Mouse (Mus musculus) hematopoietic stem cell, adult 5-6 weeks (primary cell): ENCODE measurements around the gene Apopt1. TPM values are rescaled to one million over a fixed set of nuclear protein-coding genes. Genes with fewer than 3 reads are reported as not detected.

Experiments
- ATAC-seq, 2 experiments: fragments of 125-278 bp in 1 of 2; replicated peaks in 1 of 2; 2 replicates each; pipeline ENCODE4 v1.8.0; 2016 to 2017; ENCODE audit warnings: inconsistent platforms in 2 of 2, mild to moderate bottlenecking in 2 of 2, moderate number of reproducible peaks in 2 of 2, low read depth in 1 of 2, moderate TSS enrichment in 1 of 2; ENCODE audit not compliant: low FRiP score in 2 of 2, poor library complexity in 2 of 2, severe bottlenecking in 2 of 2, insufficient read depth in 1 of 2, low TSS enrichment in 1 of 2
- total RNA-seq: library from RNA; stranded (forward); fragments of 172-1452, 232-1000 nt; gene quantifications from 2 replicates; pipeline ENCODE4 v1.2.3, GENCODE M21; 2017

Gene Apopt1
- total RNA-seq, 1 experiment from 2014 or later, result 58.3 TPM

- peak; percentile 65 to 77 for ATAC-seq
Measured at GRCm38 (mm10) chr12:111677882-111678669, 35.0 kb upstream of the Apopt1 start, which contains the start of gene Trmt61a. Gene Trmt61a (plus strand): TSS chr12:111678105.

DNA sequence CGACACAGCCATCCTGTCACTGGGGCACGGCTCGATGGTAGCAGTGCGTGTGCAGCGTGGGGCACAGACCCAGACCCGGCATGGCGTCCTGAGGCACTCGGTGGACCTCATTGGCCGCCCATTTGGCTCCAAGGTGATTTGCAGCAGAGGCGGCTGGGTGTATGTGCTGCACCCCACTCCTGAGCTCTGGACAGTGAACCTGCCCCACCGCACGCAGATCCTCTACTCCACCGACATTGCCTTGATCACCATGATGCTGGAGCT is 34.5 kb upstream of the Apopt1 start:
- no peak for ATAC-seq

DNA sequence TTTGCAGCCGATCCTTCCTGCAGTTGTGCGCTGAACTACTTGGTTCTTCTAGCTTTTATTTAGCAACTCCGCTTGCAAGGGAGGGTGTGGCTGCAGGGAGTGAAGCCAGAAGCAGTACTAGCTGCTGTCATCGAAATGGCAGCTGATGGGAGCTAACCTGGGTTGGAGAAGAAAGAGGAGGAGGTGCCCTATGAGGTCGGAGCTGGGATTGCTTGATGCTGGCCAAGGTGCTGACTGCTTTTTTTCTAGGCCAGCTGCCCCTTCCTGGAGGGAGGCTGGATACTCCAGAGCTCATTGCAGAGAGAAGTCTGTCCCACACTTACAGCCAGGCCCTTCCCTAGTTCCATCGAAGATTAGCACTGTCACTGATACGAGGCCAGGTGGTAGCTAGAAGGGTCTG is 34.1 kb upstream of the Apopt1 start:
- ATAC-seq, result no peak

DNA sequence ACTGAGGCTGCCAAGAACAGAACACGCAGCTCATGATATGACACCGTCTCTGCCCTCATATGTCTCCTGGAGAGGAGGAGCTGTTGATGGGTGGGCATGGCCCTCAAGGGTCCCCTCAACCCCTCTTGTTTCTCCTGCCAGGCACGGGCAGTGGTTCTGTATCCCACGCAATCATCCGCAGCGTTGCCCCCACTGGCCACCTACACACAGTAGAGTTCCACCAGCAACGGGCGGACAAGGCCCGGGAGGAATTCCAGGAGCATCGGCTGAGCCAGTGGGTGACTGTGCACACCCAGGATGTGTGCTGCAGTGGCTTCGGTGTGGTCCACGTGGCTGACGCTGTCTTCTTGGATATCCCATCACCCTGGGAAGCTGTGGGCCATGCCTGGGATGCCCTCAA is 32.4 kb upstream of the Apopt1 start:
- no peak for ATAC-seq

GRCm38 (mm10) chr12:111681305-111681704 is 31.8 kb upstream of the Apopt1 start:
- ATAC-seq, result no peak

- no peak for ATAC-seq
Measured at GRCm38 (mm10) chr12:111682003-111682402, 31.1 kb upstream of the Apopt1 start.

- ATAC-seq, result no peak
Measured at GRCm38 (mm10) chr12:111682806-111683205, 30.3 kb upstream of the Apopt1 start.

GRCm38 (mm10) chr12:111686390-111686789 is 26.7 kb upstream of the Apopt1 start:
- ATAC-seq, result no peak

GRCm38 (mm10) chr12:111687350-111688068 is 25.6 kb upstream of the Apopt1 start:
- ATAC-seq, result no peak

GRCm38 (mm10) chr12:111688069-111688428 is 25.0 kb upstream of the Apopt1 start:
- ATAC-seq, result no peak

DNA sequence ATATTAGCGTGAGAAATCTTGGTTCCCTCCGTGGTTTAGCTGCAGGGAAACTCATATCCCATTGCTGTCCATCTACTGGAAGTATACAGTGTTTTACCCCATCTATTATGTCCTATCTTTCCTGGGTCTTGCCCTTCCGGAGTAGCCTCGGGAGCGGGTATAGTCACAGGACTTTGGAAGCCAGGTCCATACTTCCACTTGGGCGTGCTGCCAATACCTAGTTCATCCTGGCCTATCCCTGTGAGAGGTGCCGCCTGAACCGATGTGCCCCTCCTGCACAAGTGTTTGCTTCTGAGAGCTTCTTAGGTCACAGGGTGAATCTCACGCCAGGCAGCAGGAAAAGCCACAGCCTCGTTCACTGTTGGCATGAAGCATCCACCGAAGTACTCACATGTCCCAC is 23.6 kb upstream of the Apopt1 start:
- no peak for ATAC-seq

GRCm38 (mm10) chr12:111691346-111691872 is 21.7 kb upstream of the Apopt1 start:
- peak; percentile 74 to 84 for ATAC-seq

DNA sequence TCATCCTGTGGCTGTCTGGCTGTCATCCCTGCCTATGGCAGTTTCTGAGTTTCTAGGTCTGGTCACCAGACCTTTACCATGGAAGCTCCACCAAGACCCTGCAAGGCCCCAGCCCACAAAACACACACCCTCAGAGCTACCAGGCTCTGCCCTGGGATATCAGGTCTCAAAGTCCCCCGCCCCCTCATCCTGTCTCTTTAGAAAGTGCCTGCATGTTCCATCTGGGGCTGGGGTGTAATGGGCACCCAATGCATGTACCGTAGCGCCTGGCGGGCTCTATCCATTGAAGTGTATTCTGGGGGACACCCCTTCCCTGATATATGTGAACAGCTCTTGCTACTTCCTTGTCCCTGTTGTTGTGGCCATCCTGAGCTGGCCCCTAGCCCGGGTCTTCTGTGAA is 20.2 kb upstream of the Apopt1 start:
- ATAC-seq, result no peak

- no peak for ATAC-seq
Measured at GRCm38 (mm10) chr12:111693341-111694270, 19.5 kb upstream of the Apopt1 start.

DNA sequence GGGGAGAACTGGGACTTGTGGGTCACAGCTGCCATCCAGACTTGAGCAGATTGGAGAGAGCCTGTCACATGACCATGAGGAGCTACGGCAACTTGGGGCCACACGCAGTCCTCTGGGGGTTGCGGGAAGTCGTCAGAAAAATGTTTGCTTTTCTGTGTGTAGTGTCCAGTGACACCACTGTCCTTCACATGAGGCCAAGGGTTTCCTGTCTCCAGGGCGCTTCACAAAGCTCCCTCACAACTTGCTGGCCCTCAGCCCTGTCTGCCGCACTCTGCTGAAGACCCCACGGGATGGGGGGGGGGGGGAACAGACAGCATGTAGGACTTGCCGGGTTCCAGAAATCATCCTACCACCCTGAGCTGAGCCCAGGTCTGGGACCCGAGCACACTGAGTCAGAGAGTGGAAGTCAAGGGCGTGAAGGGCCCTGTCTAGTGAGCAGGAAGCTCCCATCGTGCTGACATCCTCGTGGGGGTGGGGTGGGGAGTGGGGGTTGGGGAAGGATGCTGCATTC is 18.7 kb upstream of the Apopt1 start:
- no peak for ATAC-seq

DNA sequence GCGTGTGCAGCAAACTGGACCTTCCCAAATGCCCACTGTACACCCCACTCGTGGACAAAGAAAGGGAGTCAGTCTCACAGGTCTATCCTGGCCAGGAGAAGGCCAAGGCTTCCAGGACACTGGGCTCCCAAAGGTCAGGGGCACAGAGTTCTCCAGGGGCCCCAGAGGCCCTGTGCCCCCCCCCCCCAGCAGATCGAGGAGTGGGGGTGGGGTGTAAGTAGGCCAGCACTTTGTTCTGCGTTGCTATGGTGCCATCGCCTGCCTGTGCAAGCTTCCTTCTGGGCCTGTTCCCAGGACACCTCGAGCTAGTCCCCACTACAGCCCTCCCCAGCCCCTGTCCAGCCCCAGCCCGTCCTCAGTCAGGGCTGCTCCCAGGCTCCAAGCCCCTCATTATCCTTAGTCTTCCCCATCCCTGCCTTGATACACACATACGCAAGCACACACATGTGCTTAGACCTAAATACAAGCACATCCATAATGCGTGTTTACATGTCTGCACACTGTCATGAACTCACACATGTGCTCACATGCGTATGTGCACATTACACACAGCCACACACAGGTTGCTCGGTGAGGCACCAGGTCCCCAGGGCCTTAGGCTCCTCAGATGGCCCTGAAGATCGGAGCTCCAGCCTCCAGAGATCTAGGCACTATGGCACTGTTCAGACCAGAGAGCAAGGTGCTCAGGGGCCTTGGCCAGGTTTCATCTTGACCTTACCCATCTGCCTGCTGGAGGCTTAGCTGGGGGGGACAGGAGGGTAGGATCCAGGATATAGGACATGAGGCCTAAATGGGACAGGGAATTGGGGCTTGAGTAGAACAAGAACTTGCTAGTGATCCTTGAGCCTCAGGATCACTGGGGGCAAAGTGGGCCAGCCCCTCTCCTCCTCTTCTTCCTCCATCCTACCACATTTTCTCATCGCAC is 17.9 kb upstream of the Apopt1 start:
- ATAC-seq, result no peak

DNA sequence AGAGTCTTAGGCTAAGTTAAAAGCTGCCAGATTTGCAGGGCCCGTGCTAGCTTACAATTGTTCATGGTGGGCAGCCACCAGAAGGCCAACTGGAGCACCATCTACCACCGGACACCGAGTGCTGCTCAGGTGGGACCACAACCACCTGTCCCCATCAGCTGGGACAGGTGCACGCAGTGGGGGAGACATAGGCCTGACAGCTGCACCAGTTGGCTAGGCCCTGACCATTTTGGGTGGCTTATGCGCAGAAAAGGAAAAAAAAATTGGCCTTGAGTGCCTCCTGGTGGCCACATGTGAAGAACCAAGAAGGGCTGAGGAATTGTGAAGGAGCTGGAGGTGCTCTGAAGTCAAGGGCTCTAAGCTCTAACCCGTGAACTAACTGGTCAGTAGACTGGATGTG is 16.8 kb upstream of the Apopt1 start:
- ATAC-seq, result peak; percentile 68 to 72
